Mouse (Mus musculus) T-helper 1 cell (primary cell): ENCODE measurements around the gene Cfap57.
"Not testable (repeated sequence)": the region's sequence is repeated elsewhere in the genome, so short reads cannot be mapped to it uniquely, and the experiment has no call there.

Source experiments
- in situ Hi-C: fragments of 300-600 bp; cut with MboI, MseI; formaldehyde crosslinking; loops from one replicate; pipeline ENCODE4 v1.15.1; 2025; ENCODE audit warnings: high pct_unique_total_duplicates

Gene Cfap57

DNA sequence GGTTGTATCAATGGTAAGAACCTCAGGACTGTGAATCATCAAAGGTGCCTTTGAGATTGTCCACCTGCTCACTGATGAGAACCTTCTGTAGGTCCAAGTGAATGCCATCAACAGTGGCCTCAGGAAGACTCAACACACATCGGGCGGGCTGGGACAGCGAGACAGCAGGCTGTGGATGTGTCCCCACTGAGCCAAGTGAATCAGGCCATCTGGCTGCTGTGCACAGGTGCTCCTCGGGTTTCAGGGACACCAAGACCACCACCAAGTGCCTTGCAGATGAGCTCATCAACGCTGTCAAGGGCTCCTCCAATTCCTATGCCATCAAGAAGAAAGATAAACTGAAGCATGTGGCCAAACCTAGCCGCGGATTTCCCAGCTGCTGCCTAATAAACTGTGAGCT is 98.3 kb downstream of the Cfap57 start:
- in situ Hi-C loops = no loop called here

DNA sequence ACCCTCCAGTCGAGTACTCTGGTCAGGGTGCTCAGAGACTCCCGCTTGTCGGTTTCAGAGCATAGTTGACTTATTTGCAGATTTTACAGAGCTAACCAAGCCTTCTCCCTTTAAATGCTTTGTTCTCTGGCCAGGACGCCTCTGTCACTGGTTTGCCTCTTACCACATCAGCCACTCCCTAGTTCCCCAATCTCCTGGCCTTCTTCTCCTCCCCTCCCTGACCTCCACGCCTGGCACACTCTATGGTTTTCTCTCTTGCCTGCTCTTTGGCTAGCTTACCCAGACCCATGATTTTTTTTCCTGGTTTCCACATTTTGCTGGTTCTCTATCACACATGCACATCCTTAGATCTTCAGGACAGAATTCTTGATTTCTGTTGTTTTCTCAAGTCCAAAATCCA is 102.4 kb downstream of the Cfap57 start:
- in situ Hi-C loops = no loop called here

- in situ Hi-C loops = no loop called here
These were observed 103.0 kb downstream of the Cfap57 start for GRCm38 (mm10) chr4:118517497-118518146.

GRCm38 (mm10) chr4:118516699-118517496 is 103.7 kb downstream of the Cfap57 start:
- in situ Hi-C loops = no loop called here

GRCm38 (mm10) chr4:118509050-118509449 is 111.5 kb downstream of the Cfap57 start:
- in situ Hi-C loops = no loop called here

GRCm38 (mm10) chr4:118507171-118507570 is 113.4 kb downstream of the Cfap57 start:
- in situ Hi-C loops = not testable (repeated sequence)

GRCm38 (mm10) chr4:118505551-118505950 is 115.0 kb downstream of the Cfap57 start:
- in situ Hi-C loops = no loop called here
